Mouse (Mus musculus) frontal cortex, adult 2 months (tissue): Measurements from ENCODE around the gene Stfa3. TPM values are rescaled to one million over a fixed set of nuclear protein-coding genes. Genes with fewer than 3 reads are reported as not detected.
"Not testable (repeated sequence)": the region's sequence is repeated elsewhere in the genome, so short reads cannot be mapped to it uniquely, and the experiment has no call there.

ENCODE experiments used
- DNase-seq, 2 experiments: peaks; one replicate each; pipeline ENCODE4 v3.0.0; 2022; ENCODE audit warnings: low spot score in 1 of 2; ENCODE audit errors: extremely low spot score in 1 of 2
- polyA plus RNA-seq: library from polyadenylated mRNA; depleted of rRNA; stranded (reverse); fragments of >200 nt; gene quantifications from 2 replicates; pipeline ENCODE4 v1.2.3, GENCODE M21; 2012; rRNA removed

Stfa3 gene
- not detected in 2 replicates for polyA plus RNA-seq

DNA sequence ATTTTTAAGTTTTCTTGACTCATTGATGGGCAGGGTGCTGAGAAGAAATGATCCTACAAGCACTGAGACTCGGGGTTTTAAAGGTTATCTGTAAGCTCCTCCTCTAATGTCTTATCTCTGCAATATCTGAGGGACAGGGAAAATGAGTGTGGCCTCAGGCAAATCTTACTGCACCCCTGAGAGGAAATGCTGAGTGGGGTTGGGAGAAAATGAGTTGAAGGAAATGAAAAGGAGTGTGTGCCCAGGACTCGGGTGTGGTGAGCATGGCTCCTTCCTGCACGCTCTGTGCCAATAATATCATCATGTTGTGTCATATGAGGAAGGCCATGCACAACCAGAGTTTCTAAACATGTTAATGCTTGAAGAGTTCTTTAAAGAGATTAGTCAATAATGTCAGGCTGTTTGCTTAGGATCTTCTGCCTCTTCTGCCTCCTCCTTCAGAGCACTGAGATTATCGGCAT is at the start of gene Stfa3:
Gene Stfa3 (minus strand): TSS at position 51 of the 461 bp plus-strand sequence.
- DNase-seq = no peak

DNA sequence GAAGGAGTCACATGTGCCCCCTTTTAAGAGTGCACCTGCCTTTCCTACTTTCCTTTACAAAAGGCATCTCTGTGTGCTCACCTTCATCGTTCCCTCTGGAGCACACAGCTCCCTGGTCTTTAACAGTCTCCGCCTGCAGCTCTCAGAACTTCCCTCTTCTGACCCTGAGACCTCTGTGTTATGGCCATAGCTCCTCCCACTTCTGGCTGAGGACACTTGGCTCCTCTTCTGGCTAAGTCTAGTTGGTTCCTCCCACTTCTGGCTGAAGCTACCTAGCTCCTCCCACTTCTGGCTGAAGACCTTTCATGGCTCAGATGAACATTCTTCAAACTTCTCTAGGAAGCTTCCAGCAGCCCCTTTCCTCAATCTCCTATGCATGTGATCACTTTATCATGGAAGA is 47.1 kb upstream of the Stfa3 start:
- no peak for DNase-seq

DNA sequence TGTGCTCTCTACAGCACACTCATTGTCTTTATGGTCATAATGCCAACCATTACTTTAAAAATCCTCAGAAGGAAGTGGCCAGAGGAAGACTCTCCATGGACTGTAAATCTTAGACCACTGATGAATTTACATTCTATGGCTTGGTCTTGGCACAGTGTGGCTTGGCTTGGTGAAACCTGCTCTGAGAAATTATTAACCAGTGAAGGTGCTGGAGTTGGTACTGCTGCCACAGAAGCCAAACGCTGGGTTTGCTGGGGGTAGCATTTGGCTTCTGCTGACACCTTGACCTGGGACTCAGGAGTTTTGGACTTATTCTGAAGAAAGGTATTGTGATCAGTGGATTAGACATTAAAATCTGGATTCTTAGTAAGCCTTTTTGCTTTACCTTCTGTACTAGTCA is 37.2 kb upstream of the Stfa3 start:
- no peak for DNase-seq

DNA sequence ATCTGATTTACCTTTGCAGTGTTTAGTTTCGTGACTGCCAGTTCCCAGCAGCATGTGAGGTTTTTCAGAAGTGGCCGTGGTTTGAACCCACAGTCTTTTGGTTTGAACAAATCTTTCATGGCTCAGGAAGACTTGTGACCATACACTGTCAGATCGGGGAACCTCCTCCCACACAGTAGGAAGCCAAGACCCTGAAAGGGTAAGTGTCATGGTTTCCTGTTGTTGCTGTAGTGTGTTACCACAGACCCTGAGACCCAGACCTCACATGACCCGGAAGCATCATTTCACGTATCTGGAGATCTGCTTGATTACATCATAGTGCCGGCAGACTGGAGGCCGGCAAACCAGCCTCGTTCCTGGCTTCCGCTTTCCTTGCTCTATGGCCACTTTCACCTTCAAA is 21.7 kb upstream of the Stfa3 start:
- no peak for DNase-seq

DNA sequence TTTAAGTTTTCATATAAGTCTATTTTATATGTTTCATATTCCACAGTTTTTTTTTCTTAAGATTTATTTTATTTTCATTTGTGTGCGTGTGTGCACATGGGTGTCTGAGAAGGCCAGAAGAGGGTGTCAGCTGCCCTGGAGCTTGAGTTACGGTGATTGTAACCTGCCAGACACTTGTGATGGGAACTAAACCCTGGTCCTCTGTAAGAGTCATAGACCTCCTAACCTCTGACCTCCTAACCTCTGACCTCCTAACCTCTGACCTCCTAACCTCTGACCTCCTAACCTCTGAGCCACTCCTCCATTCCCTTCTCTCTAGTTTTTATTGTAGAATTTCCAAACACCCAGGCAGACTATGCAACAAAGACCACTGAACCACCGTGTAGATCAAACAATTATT is 20.3 kb upstream of the Stfa3 start:
- no peak for DNase-seq

DNA sequence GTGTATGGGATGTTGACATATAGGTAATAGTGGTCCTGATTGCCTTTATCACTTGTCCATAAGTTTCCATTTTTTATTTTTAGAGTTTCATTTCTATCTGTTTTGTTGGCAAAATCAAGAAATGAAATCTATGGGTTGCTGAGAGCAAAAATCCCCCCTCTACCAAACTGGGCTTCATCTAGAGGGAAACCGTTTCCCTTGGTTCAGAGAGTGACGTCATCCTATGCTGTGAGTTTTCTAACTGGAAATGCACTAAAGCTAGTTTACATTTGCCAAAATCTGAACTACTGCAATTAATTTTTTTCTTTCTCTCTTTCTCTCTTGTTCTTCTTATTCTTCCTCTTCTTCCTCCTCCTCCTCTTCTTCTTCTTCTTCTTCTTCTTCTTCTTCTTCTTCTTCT is 19.7 kb upstream of the Stfa3 start:
- no peak for DNase-seq

DNA sequence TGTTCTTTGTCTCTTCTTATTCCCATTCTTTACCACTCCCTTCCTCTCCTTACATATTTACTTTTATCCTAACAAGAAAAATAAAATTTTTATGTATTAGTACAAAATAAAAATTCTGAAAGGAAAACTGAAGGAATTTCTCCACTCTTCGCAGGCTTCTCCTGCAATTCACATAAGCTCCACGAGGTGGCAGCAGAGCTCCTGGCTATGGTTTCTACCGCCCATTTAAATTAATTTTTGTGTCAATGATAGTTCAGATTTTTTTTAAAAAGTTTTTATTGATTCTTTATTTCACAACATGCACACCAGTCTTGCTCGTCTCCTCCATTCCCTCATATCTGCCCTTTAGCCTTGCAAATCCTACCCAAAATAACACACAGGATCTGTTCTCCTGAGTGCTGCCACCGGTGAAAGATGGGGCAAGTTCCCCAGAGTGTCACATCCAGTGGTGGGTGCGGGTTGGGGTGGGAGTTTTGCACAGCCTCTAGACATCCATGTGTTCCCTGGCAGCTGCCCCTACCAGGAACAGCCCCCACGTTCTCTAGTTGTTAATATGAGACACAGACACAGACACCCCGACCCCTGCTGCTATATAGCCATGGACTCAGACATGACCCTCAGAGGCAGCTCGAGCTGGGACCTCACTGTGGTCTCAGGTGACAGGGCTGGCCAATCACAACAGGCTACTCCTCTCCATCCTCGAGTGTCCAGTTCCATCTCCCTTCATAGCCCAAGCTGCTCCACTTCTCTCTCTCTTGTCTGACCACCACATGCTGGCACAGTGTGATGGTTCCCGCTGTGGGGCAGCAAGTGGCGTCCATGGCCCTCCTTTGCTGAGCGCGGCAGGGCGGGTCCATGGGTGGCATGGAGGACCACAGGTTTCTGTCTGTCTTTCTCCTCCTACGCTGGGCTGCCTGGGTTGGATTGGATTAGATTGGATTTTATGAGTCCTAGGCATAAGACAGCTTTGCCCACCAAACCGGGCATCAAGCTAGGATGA is 18.3 kb upstream of the Stfa3 start:
- DNase-seq = peak in 1 of 2 experiments; percentile 72

DNA sequence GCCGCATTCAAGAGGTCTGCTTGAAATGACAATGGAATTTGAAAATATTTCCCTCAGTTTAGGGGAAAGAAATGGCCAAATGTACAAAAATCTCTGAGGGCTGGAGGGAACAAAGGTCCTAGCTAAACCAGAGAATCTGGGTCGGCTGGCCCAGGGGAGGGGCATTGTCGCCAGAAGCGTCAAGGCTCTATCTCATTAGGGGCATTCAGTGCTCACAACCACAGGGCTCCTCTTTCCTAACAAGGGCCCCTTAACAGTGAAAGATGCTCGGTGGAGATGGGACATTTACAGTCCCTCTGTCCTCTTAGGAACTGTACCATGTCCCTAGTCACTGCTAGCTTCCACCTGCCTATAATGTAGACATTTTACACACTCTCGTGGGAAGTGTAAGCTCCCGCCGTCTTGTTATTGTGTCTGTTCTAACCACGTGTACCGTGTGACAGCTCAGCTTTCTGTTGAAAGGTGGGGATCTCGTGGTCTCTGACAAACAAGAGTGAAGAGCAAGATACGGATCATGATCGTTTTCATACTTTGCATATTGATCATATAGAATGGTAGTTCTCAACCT is 16.0 kb upstream of the Stfa3 start:
- no peak for DNase-seq

DNA sequence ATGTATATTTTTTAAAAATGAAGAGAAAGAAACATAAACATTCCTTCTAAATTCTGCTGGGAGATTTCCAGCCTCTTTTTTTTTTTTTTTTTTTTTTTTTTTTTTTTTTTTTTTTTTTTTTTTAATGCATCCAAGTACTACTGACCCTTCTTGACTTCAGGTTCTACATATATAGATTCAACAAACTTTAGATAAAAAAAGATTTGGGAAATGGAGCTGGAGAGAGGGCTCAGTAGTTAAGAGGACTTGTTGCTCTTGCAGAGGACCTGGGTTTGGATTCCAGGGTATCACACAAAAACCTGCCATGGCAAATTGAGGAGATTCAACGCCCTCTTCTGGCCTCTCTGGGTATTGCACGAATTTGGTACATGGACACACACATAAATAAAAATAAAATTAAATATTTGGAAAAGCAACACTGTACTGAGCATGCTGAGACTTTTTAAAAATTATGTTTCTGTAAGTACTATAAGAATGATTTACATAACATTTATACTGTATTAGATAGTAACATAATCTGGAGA is 14.8 kb upstream of the Stfa3 start:
- no peak for DNase-seq

DNA sequence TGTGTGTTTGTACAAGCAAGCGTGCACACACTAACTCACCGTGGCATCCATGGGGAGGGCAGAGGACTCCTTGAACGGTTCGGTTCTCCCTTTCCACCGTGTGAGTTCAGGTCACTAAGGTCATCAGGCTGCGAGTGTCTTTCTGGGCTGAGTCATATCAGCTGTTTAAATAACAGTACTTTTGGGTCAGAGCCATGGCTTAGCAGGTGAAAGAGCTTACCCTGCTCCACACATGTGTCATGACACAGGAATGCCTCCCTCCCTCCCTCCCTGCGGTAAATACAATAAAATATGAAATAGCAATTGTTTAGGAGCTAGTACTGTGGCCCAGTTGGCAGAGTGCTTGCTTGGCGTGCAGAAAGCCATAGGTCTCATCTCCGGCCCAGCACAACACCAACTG is 14.2 kb upstream of the Stfa3 start:
- DNase-seq = no peak

DNA sequence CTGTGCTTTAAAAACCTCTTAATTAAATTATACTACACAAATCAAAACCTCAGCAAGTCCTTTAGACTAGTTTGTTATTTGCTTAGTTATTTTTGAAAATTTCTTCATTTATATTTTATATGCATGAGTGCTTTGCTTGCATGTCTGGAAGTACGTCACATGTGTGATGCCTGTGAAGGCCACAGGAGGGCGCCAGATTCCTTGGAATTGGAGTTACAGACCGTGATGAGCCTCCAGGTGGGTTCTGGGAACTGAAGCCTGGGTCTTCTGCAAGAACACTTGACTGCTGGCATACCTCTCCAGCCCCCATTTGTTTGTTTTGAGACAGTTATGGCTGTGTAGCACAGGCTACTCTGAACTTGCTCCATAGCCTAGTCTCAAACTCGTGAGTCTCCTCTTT is 13.7 kb upstream of the Stfa3 start:
- no peak for DNase-seq

DNA sequence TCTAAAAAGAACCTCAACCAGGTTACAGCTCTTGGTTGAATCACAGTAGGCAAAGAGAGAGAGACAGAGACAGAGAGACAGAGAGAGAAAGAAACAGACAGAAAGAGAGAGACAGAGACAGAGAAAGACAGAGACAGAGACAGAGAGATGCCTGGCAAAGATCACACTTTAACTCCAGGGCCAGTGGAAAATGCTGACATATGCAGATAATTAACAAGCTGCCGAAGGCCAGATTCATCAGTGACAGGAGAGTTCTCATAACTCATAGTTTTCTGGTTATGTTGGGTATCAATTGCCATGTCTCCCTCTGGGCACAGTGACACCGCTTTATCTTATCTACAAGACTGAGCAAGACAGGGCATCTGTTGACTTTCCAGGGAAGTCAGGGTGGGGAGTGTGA is 12.7 kb upstream of the Stfa3 start:
- no peak for DNase-seq

DNA sequence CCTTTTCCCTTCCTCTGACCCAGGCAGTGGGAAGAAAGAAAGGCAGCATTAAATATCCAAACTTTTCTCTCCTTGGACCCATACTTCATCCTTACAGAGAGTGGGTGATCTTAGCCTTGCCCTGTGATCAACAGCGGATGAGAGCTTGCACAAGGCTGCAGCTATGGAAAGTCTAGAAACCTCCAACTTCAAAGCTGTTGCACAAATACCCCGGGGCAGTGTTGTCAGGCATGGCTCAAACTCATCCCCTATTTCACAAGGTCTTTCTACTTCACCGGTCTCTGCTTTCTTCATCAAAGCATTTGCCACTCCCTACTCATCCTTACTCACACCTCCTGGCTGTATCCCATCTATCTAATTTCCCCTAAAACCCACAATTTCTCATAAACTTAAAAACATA is 10.2 kb upstream of the Stfa3 start:
- no peak for DNase-seq

DNA sequence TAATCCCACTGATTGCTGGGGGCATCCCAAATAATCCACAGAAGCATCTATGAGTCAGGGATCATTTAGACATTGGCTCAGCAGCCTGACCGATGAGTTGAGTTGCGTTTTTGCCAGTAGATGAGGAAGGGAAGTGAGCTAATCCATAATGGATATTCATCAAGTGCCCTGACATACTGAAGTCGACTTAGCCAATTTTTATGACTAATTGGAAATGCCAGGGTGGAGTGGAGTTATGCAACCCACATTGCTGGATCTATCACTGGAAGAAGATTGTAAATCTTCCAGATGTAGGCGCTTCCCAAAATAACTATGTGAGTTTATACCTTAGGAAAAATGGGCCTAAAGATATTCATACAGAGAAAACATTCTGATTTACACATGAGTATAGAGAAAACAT is 8.9 kb upstream of the Stfa3 start:
- peak in 1 of 2 experiments; percentile 31 for DNase-seq

DNA sequence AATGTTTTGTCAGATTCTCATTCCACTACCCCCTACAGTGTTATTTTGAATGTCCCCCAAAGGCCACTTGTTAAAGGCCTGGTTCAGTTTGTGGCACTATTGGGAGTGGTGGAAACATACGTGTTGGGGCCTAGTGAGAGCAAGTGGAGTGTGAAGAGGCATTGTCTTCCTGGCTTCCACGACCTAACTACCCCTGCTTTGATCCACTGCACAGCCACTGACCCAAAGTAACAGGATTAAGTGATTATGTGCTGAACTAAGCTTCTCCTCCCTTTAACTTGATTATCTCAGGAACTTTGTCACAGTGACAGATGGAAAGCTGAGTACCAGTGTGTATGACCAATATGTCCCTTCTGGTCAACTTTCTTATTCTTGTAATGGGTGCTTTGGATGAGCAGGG is 5.2 kb upstream of the Stfa3 start:
- no peak for DNase-seq

DNA sequence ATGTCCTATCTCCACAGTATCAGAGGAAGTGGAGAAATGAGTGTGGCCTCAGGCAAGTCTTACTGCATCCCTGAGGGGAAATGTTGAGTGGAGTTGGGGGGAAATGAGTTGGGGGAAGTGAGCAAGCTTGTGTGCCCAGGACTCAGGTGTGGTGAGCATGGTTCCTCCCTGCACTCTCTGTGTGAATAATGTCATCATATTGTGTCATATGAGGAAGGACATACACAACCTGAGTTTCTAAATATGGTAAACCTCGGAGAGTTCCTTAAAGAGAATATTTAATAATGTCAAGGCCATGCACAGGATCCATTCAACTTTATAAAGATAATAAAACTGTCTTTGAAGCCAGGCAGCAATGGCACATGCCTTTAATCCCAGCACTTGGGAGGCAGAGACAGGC is 34.2 kb downstream of the Stfa3 start:
- not testable (repeated sequence) for DNase-seq

DNA sequence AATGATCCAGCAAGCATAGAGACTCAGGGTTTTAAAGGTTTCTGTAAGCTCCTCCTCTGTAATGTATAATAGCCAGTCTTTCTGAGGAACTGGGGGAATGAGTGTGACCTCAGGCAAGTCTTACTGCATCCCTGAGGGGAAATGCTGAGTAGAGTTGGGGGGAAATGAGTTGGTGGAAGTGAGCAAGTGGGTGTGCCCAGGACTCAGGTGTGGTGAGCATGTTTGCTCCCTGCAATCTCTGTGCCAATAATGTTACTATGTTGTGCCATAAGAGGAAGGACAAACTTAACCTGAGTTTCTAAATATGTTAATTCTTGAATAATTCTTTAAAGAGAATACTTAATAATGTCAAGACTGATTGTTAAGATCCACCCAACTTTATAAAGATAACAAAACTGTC is 46.8 kb downstream of the Stfa3 start, which contains the start of gene Stfa2:
Gene Stfa2 (minus strand): TSS at position 101 of the 400 bp plus-strand sequence.
- no peak for DNase-seq

Other genes starting within 250 kb of the Stfa3 start
- gene Gm5416, start 245.0 kb downstream of the Stfa3 start, polyA plus RNA-seq = not detected in 2 replicates
- not detected in 2 replicates for gene 2010005H15Rik, start 233.9 kb downstream of the Stfa3 start, polyA plus RNA-seq
- gene Stfa1, start 178.4 kb downstream of the Stfa3 start, polyA plus RNA-seq = not detected in 2 replicates
- not detected in 2 replicates for gene BC117090, start 121.1 kb downstream of the Stfa3 start, polyA plus RNA-seq
- gene BC100530, start 87.6 kb downstream of the Stfa3 start, polyA plus RNA-seq = not detected in 2 replicates
- not detected in 2 replicates for gene Stfa2, start 46.9 kb downstream of the Stfa3 start, polyA plus RNA-seq
- gene Casr, start 106.7 kb upstream of the Stfa3 start, polyA plus RNA-seq = 0.14 and 0.21 TPM in 2 replicates
- gene Cd86, start 210.7 kb upstream of the Stfa3 start, polyA plus RNA-seq = 2.0 and 2.5 TPM in 2 replicates
- gene Ildr1, start 238.6 kb upstream of the Stfa3 start, polyA plus RNA-seq = 0.24 and 0.27 TPM in 2 replicates